Mouse (Mus musculus) gastrocnemius, adult 2 months (tissue): ENCODE results near the gene Crcp. TPM values are rescaled to one million over a fixed set of nuclear protein-coding genes. Genes with fewer than 3 reads are reported as not detected.
A peak's percentile ranks its signal among the peaks of the same experiment; 100 is the strongest.

Experiments used
- DNase-seq: peaks from one replicate; pipeline ENCODE4 v3.0.0; 2022
- H3K27ac ChIP-seq: fragments of 200-600 bp; 2 replicates; pipeline ENCODE4 v1.8.1; 2022; ENCODE audit warnings: mild to moderate bottlenecking
- H3K4me3 ChIP-seq: fragments of 200-600 bp; 2 replicates; pipeline ENCODE4 v1.8.1; 2022; ENCODE audit warnings: mild to moderate bottlenecking, moderate library complexity
- CTCF ChIP-seq: fragments of 200-600 bp; IDR thresholded peaks from 2 replicates; pipeline ENCODE4 v1.8.1; 2022; ENCODE audit warnings: antibody characterized with exemption, mild to moderate bottlenecking, moderate library complexity
- intact Hi-C: fragments of 180-260 bp; cut with DNase I; formaldehyde crosslinking; loops from one replicate; pipeline ENCODE4 v1.15.1; 2025
- total RNA-seq, 2 experiments: library from RNA; stranded (reverse); gene quantifications; 2 replicates each; pipeline ENCODE4 v1.2.3; 2021

Gene Crcp
- total RNA-seq, 2 experiments from 2014 or later: 18.7 to 19.3 TPM

GRCm38 (mm10) chr5:130050416-130050815 is 21.3 kb downstream of the Crcp start:
- intact Hi-C loops: loop anchor here (5.0 kb wide), 1 partner anchor 72 kb away; no protein-coding TSS in a partner anchor
- DNase-seq: no peak
- Histone ChIP-seq H3K27ac (no peak overlapping the region), H3K4me3 (no peak overlapping the region)
- no peak for TF ChIP-seq CTCF

- no peak for DNase-seq
- Histone ChIP-seq H3K27ac (no peak overlapping the region; the same call in 1 of the 2 replicates), H3K4me3 (no peak overlapping the region)
- TF ChIP-seq CTCF: no peak
- intact Hi-C loops: loop anchor here (5.0 kb wide), 1 partner anchor 71 kb away; no protein-coding TSS in a partner anchor
Measured at GRCm38 (mm10) chr5:130051073-130051860, 22.2 kb downstream of the Crcp start.

- H3K27ac ChIP-seq: peak overlapping the region; percentile 56
- intact Hi-C loops: loop anchor here (5.0 kb wide), 1 partner anchor 70 kb away; no protein-coding TSS in a partner anchor
- no peak for TF ChIP-seq CTCF
Measured at GRCm38 (mm10) chr5:130052510-130052909, 23.4 kb downstream of the Crcp start.

GRCm38 (mm10) chr5:130052955-130053354 is 23.9 kb downstream of the Crcp start:
- Histone ChIP-seq H3K4me3 (no peak overlapping the region), H3K27ac (peak overlapping the region; percentile 56)
- no peak for DNase-seq
- intact Hi-C loops: loop anchor here (5.0 kb wide), 1 partner anchor 69 kb away; no protein-coding TSS in a partner anchor
- TF ChIP-seq CTCF: no peak

More at GRCm38 (mm10) chr5:130052510-130052909, 23.4 kb downstream of the Crcp start:
- DNase-seq: peak; percentile 46
- no peak overlapping the region for H3K4me3 ChIP-seq

GRCm38 (mm10) chr5:130055688-130056087 is 26.6 kb downstream of the Crcp start:
- no peak for TF ChIP-seq CTCF
- Histone ChIP-seq H3K27ac (no peak overlapping the region), H3K4me3 (no peak overlapping the region)
- intact Hi-C loops: no loop called here
- no peak for DNase-seq

- intact Hi-C loops: no loop called here
- no peak for TF ChIP-seq CTCF
- H3K4me3 ChIP-seq: no peak overlapping the region
- no peak overlapping the region for H3K27ac ChIP-seq
- no peak for DNase-seq
Measured at GRCm38 (mm10) chr5:130056303-130056702, 27.2 kb downstream of the Crcp start.

- H3K4me3 ChIP-seq: no peak overlapping the region
- peak overlapping the region; percentile 77 for H3K27ac ChIP-seq
- no peak for TF ChIP-seq CTCF
- no peak for DNase-seq
- intact Hi-C loops: no loop called here
Measured at GRCm38 (mm10) chr5:130059413-130060328, 30.6 kb downstream of the Crcp start.

GRCm38 (mm10) chr5:130060329-130060665 is 31.2 kb downstream of the Crcp start:
- no peak for TF ChIP-seq CTCF
- Histone ChIP-seq H3K27ac (peak overlapping the region; percentile 77), H3K4me3 (no peak overlapping the region)
- intact Hi-C loops: no loop called here
- DNase-seq: no peak

- DNase-seq: no peak
- intact Hi-C loops: no loop called here
- TF ChIP-seq CTCF: no peak
- H3K4me3 ChIP-seq: no peak overlapping the region
- H3K27ac ChIP-seq: peak overlapping the region; percentile 66; the same call in 1 of the 2 replicates
Measured at GRCm38 (mm10) chr5:130062096-130062495, 33.0 kb downstream of the Crcp start.

GRCm38 (mm10) chr5:130063760-130064159 is 34.7 kb downstream of the Crcp start:
- intact Hi-C loops: no loop called here
- H3K27ac ChIP-seq: no peak overlapping the region
- TF ChIP-seq CTCF: no peak
- DNase-seq: no peak
- no peak overlapping the region for H3K4me3 ChIP-seq

- intact Hi-C loops: no loop called here
Measured at GRCm38 (mm10) chr5:130065579-130065978, 36.5 kb downstream of the Crcp start.

GRCm38 (mm10) chr5:130067841-130068264 is 38.8 kb downstream of the Crcp start:
- TF ChIP-seq CTCF: no peak
- H3K4me3 ChIP-seq: no peak overlapping the region
- no peak overlapping the region for H3K27ac ChIP-seq
- intact Hi-C loops: no loop called here
- DNase-seq: no peak

More at GRCm38 (mm10) chr5:130065579-130065978, 36.5 kb downstream of the Crcp start:
- Histone ChIP-seq H3K27ac (no peak overlapping the region), H3K4me3 (no peak overlapping the region)
- peak; percentile 47 for TF ChIP-seq CTCF
- DNase-seq: no peak

- TF ChIP-seq CTCF: no peak
- intact Hi-C loops: no loop called here
Measured at GRCm38 (mm10) chr5:130073026-130073425, 43.9 kb downstream of the Crcp start, which contains the start of gene Tpst1. Tpst1 (plus strand) TSS chr5:130073326.

More at GRCm38 (mm10) chr5:130073026-130073425, 43.9 kb downstream of the Crcp start, which contains the start of gene Tpst1:
- Histone ChIP-seq H3K4me3 (no peak within 1 kb of the TSS), H3K27ac (no peak within 1 kb of the TSS)
- peak; percentile 1 for DNase-seq
